Mouse (Mus musculus) monocyte, adult 2 months (primary cell): Measurements from ENCODE around the gene Zfp318.

ENCODE experiments used
- DNase-seq, 2 experiments: peaks; one replicate each; pipeline ENCODE4 v3.0.0; 2022; ENCODE audit warnings: low spot score in 2 of 2, low read depth in 1 of 2

Zfp318 gene

DNA sequence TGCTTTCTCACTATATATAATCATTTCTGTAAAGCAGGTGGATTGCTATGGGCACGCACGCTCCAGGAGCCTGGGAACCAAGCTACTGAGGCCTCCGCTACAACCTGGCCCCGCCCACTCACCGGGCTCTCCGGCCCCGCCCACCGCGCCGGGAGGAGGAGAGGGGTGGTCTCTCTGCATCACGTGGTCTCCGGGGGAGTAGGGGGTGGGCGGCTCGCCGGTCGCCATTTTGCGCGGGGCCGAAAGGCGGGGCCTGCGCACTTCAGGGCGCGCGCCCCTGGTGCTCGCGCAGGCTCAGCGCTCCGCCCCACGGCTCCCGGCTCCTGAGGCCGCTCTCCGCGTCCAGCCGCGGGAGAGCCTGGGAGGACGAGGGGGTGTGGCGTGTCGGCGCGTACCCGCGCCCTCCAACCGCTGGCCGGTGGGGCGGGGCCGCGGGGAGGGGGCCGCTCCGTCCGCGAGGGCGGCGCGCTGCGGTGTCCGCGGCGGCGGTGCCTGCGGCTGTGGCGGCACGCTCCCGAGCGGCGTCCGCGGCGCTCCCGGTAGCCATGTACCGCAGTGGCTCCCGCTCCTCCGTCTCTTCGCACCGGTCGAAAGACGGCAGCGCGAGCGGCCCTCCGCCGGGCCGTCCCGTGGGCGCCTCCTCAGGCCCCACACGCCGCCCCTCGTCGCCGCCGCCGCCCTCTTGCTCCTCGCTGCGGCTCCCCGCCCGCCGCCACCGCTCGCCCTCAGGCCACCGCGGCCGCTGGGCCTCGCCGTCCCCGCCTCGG lies at the start of gene Zfp318:
Gene Zfp318 (plus strand): TSS at position 438 of the 767 bp plus-strand sequence.
- DNase-seq, result peak; percentile 65 to 86

DNA sequence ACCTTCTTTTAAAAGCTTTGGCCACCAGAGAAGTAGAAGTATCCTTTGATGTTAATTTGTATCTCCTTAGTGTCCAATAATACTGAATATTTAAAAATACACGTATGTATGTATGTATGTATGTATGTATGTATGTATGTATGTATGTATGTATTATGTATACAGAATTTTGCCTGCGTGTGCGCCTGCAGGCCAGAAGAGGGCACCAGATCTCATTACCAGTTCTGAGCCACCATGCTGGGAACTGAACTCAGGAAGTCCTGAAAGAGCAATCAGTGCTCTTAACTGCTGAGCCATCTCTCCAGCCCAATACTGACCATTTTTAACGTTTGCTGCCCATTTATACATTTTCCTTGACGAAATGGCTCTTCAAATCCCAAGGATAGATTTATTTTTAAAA lies 47.1 kb upstream of the Zfp318 start:
- DNase-seq, result no peak

DNA sequence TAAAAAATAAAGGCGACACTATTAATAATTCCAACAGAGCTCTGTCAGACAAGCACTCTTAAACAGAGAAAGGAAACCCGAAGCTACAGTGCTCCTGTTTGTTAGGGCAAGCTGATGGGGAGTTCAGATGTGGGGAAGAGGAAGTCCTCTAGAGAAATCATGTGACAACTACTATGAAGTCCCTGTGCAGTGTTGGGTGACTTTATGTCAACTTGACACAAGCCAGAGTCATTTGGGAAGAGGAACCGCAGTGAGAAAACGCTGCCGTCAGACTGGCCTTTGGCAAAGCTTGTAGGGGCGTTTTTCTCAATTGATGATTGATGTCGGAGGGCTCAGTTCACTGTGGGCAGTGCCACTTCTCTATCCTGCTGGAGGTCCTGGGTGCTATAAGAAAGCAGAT lies 42.3 kb upstream of the Zfp318 start:
- DNase-seq, result peak in 1 of 2 experiments; percentile 10

DNA sequence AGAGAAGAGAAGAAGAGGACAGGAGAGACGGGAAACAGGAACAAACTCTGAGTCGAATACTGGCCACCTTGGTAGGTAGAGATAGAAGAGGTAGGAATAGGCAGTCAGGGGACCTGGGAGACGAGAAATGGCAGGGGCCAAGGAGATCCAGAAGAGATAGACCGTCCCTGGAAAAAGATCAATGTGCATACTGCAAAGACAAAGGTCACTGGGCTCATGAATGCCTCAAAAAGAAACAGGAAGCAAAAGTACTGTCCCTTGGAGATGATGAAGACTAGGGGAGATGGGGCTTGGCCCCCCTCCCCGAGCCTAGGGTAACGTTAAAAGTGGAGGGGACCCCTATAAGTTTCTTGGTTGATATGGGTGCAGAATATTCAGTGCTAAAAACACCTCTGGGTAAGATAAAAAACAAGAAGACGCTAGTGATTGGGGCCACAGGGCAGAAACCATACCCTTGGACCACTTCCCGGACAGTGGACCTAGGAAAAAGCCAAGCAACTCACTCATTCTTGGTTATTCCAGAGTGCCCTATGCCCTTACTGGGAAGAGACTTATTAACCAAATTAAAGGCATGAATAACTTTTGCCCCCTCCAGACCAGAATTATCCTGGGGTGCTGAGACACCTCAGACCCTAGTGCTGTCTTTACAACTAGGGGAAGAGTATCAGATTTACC lies 32.4 kb upstream of the Zfp318 start:
- DNase-seq, result no peak

DNA sequence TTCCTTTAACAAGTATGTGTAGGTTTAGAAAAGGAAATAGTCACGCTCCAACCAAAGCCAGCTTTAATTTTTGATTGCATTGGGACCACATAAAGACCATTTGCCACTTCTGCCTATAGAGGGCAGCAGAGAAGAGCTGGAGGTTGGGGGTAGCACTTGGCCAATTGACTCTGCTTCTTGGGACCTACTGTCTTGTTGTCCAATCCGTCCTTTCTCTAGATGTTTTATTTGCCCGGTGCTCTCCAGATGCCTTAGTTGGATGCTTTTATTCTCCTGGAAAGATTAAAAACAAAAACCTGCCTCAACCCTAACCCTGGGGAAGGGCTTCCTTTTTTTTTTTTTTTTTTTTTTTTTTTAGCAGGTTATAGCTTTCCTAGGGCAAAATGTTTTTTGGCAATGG lies 11.7 kb upstream of the Zfp318 start:
- no peak for DNase-seq

DNA sequence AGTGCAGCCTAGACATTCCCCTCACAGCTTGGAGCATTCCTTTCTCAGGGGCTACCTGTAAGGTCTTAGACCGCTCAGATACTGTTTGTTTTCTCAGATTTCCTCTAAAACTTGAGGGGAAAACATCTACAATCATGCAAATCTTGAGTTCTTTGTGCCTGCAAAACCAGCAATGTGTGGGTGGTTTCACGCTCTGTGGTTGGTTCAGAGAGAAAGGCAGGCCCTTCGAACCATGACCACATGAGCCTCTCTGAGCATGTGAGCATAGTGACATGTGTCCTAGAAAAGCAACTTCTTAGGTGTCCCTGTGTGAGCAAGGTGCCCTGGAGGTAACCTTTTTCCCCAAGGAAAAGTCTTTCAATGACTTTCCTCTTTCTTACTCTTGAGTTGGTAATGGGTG lies 5.0 kb upstream of the Zfp318 start:
- no peak for DNase-seq

DNA sequence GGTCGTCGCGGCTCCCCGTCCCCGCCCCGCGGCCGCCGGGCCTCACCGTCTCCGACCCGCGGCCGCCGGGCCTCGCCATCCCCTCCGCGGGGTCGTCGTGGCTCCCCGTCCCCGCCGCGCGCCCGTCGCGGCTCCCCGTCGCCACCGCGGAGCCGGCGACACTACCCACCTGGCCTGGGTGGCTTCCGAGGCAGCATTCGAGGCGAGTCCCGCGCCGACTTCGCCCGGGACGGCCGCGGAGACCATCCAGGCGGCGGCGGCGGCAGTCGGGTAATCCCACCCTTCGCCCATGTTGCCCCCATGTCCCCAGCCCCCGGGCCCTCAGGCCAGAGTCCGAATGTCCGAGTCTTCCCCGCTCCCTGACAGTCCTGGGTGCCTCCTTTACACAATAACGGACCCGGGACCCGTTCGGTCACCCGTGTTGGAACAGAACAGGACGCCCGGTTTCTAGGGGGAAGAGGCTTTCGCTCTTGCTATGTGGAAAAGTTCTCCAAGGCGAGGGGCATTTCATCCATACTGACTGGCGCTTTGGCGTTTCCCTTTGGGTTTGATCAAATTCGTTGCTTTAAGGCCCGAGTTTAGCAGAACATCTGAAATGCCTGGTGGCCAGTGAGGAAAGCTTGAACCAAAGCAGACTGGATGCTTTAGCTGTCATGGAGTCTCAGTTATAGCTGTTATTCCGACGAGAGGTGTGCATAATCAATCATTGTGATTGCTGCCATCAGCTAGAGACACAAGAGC lies 700 bp downstream of the Zfp318 start:
- DNase-seq, result peak in 1 of 2 experiments; percentile 15

DNA sequence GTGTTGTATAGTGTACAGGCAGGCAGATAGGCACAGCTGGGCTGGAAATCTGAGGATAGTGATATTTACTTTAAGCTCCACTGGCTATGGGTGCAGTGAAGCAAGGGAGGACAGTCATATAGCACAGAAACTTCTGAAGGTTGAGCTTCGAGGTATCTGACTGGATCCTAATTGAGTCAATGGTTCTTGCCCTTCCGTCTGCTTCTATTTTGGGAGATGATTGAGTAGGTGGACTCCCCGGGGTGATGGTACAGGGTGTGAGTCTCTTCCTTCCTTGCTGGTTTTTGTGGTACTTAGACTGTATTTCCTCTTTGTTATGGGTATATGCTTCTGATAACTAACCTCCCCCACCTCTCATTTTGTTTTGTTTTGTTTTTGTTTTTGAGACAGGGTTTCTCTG lies 4.7 kb downstream of the Zfp318 start:
- no peak for DNase-seq

DNA sequence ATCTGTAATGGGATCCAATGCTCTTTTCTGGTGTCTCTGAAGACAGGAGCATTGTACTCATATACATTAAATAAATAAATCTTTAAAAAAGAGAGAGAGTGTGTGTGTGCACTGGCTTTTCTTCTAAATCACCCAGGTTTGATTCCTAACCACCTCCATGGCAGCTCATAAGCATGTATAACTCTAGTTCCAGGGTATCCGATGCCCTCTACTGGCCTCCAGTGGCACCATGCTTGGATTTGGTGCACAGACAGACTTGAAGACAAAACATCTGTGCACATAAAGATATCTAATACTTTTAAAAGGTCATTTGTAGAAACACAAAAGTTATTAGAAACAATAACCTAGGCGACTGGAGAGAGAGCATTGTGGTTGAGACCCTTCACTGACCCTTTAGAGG lies 9.5 kb downstream of the Zfp318 start:
- DNase-seq, result no peak

DNA sequence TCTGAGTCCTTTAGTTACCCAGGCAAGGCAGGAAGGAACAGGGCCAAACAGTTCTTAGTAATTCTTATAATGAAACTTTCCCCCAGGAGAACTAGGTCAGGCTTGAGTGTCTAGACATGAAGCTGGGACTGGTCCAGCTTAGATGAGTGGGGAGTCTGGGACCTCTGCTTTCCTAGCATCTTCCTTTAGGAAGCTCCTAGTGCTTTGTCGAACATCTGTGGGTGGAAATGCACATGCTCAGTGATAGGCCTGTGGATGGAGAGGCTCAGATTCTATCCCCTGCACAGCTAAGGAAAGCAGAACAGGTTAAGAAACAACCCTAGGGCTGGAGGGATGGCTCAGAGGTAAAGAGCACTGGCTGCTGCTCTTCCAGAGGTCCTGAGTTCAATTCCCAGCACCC lies 11.1 kb downstream of the Zfp318 start:
- no peak for DNase-seq

DNA sequence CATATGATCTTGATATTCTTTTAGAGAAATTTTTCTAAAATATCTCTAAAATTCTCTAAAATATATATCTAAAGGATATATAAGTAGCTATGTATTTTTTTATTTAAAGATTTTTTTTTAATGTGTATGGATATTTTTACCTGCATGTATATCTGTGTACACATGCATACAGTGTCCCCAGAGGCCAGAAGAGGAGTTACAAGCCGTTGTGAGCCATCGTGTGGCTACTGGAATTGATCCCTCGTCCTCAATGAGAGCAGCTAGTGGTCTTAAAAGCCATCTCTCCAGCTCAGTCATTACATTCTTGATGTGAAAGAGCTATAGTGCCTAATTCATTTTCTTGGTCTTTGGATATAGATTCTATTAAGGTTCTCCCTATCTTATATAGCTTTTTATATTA lies 24.9 kb downstream of the Zfp318 start:
- DNase-seq, result no peak

DNA sequence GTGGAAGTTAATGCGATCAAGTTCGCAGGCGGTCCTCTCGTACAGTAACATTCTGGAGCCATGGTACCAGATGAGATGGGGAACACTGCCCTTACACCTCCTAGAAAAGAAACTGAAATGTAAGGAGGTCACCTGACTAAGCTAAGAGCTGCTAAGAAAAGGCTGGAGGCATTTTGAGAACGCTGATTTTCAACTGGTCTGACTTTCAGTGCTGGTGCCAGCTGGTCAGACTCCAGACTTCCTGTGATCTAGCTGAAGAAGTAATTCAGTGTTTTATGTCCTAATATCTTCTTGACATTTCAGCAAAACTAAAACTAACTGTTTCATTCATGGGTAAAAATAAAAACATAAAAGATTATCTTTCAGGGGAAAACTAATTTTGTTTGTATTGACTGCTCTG lies 35.1 kb downstream of the Zfp318 start:
- DNase-seq, result no peak

DNA sequence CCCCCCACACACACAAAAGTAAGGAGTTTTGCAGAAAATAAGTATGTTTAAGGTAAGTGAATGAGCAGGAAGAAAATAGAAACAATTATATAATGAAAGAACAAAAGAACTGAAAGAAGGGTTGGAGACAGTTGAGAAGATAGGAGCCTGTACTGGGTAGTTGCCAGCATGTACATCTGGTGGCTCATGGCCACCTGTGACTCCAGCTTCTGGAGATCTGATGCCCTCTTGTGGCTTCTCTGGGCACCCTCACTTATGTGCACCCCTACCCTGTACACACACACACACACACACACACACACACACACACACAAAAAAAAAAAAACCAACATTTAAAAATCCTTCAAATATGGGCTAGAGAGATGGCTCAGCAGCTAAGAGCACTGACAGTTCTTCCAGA lies 36.2 kb downstream of the Zfp318 start:
- no peak for DNase-seq

DNA sequence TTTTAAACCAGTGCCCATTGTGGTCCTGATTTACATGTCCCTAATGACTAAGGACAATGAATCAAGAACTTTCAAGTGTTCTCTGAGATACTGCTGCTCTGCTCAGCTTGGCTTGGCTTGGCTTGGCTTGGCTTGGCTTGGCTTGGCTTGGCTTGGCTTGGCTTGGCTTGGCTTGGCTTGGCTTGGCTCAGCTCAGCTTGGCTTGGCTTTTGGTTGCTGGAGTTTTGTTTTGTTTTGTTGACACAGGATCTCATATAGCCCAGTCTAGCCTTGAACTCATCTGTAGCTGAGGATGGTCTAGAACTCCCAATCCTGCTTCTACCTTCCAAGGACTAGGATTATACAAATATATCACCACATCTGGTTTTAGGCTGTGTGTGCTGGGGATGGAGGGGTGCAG lies 43.0 kb downstream of the Zfp318 start:
- DNase-seq, result no peak

DNA sequence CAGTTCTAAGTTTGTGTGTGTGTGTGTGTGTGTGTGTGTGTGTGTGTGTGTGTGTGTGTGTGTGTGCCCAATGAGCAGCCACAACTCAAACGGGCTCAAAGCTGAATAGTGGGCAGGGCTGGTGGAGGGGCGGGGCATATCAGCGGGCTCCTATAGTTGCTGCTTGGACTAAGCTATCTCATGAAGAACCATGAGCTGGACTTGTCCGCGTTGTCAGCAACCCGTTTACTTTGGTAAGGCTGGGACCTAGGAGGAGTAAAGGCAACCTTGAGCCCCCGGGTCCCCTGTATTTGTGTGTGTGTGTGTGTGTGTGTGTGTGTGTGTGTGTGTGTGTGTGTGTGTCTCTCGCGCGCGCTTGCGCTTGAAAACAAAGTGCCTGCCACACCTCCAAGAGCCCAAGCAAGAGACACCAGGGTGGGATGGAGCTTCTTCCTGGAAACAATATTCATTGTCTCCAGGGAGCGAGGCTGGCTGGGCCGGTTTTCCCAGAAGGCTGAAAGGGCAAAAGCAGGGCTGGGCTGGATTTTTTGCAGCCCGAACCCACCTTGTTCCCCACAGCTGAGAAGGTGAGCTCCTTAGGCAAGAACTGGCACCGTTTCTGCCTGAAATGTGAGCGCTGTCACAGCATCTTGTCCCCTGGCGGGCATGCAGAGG lies 45.4 kb downstream of the Zfp318 start, which contains the start of gene Crip3:
Gene Crip3 (plus strand): TSS at position 166 of the 654 bp plus-strand sequence.
- no peak for DNase-seq

DNA sequence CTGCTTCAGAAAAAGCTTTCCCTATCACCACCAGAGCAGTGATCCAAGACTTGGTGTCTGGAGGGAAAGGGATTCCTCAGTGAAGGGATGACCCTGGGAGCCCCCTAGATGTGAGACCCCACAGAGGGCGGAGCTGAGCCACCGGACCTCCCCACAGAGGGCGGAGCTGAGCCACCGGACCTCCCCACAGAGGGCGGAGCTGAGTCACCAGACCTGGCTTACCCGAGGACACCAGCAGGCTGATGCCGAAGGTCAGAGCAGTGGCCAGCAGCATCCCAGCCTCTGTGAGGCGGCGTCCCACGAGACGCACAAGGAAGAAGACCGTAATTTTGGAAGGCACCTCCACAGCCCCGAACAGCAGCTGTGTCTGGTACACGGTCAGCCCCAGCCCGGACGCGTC lies 50.1 kb downstream of the Zfp318 start:
- peak in 1 of 2 experiments; percentile 10 for DNase-seq

DNA sequence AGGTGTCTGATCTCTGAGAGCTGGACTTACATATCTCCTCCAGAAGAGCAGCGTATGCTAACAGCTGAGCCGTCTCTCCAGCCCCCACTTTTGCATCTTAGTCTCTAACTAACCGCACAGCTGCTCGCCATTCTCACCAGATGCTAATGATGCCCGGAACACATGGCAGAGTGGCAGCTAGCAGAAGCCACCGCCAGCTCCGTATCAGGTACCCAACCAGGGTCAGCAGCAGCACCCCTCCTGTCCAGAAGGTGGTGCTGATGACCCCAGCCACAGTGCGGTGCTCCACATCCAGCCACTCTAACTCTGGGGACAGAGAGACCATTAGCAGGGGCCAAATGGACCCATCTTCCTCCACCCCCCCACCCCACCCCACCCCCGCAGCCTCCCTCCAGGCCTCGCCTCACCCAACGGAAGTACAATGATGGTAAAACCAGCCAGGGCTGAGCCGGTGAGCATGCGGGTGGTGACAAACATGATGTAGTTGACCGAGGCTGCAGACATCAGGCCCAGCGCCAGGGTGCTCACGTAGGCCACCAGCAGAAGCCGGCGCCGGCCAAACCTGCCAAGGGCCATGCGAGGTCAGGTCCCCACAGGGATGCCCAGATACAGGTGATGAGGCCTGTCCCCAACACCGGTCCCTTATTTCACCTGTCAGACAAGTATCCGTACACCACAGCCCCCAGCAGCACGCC lies 53.3 kb downstream of the Zfp318 start:
- DNase-seq, result no peak

DNA sequence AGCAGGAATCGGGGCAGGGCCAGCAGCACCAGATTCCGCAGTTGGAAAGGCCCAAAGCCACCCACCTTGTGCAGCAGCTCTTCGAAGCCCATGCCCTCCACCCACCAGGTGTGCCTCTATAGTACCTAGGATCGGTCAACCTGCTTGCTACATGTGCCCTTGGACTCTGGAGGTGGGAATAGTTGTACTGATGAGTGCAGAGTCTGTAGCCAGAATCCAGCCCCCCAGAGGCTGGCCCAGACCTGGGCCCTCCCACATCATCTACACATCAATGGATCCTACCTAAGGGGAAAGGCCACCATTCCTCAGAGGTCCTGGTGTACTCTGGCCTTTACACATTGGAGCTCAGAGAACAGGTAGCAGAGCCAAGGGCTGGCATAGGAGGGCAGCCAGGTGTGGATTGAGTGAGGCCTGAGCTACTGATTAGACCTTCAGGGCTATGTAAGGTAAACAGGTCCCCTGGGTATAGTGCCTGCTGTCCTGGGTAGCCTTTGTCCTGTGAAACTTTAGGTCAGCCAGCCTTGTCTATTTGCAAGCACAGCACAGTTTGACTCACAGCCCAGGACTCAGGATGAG lies 54.9 kb downstream of the Zfp318 start, which contains the start of gene Slc22a7:
Gene Slc22a7 (minus strand): TSS at position 160 of the 576 bp plus-strand sequence.
- DNase-seq, result no peak

DNA sequence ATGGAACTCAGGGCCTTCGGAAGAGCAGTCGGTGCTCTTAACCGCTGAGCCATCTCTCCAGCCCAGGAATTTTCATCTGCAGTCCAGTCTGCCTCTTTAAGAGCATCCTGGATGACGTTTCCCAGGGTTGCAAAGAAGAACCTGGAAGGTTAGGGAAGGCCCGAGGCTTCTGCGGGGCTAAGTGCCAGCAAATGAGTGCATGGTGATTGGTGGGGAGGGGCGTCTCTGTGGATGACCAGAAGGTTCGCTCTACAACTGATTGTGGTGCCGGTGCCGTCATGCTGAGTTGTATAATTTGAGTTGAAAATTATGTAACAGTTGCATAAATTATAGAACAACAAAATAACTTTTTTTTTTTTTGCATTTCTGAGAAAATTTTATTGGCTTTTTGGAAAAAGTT lies 55.6 kb downstream of the Zfp318 start:
- no peak for DNase-seq

DNA sequence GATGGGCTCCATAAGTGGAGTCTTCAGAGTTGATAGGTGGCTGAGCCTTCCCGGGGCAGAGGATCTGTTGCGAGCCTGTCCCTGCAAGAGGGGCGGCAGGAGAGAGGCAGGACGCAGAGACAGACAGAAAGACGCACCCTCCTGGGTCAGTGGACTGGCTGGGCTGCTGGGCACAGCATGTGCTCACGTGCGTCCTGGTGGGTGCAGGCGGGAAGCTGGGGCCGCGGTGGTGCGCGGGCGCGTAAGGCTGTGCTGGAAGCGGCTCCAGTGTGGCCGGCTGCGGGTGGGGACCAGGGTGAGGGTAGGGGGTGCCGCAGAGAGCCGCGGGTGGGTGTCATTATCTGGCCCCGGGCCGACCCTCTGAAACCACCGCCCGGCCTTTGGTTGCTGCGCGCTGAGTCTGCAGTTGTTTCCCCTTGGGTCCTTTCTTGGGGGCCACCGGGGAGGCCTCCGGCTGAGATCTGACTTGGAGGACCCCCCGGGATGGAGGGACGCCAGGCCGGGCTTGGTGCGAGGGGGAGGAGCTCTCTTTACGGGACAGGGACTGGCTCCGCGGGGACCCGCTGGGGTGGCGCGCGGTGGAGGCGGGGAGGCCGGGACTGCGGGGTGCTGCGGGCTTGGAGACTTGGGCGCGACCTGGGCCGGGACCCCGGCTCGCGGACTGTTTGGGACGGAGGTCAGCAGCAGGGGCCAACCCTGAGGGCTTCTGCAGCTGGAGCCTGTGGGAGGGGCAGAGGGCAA lies 61.5 kb downstream of the Zfp318 start:
- no peak for DNase-seq
